Mouse (Mus musculus) hindbrain, embryonic 16.5 days (tissue): Measurements from ENCODE around the gene Bicra. TPM values are rescaled to one million over a fixed set of nuclear protein-coding genes. Genes with fewer than 3 reads are reported as not detected.

Experiments
- ATAC-seq: fragments of 200-750 bp; cut with Nextera tagmentation; 2 replicates; pipeline ENCODE4 v1.8.0; 2017; ENCODE audit warnings: moderate TSS enrichment, moderate library complexity
- H3K27ac ChIP-seq: fragments of 300-500 bp; sonication (generic); 2 replicates; pipeline ENCODE4 v1.5.1; 2014; ENCODE audit warnings: low read depth, mild to moderate bottlenecking, control low read depth, low read length, moderate library complexity
- H3K27me3 ChIP-seq: fragments of 300-500 bp; sonication (generic); replicated peaks from 2 replicates; pipeline ENCODE4 v1.6.1; 2014; ENCODE audit warnings: low read length; ENCODE audit not compliant: control insufficient read depth, insufficient read depth
- H3K36me3 ChIP-seq: fragments of 300-500 bp; sonication (generic); 2 replicates; pipeline ENCODE4 v1.6.1; 2014; ENCODE audit warnings: mild to moderate bottlenecking, low read length, moderate library complexity, mixed read lengths; ENCODE audit not compliant: control insufficient read depth, insufficient read depth
- H3K4me1 ChIP-seq: fragments of 300-500 bp; sonication (generic); 2 replicates; pipeline ENCODE4 v1.6.1; 2014; ENCODE audit warnings: low read depth, low read length; ENCODE audit not compliant: control insufficient read depth, insufficient read depth
- H3K4me2 ChIP-seq: fragments of 300-500 bp; sonication (generic); 2 replicates; pipeline ENCODE4 v1.6.1; 2014; ENCODE audit warnings: mild to moderate bottlenecking, low read length, control low read depth, moderate library complexity
- H3K4me3 ChIP-seq: fragments of 300-500 bp; sonication (generic); 2 replicates; pipeline ENCODE4 v1.5.1; 2014; ENCODE audit warnings: mild to moderate bottlenecking, low read length, control low read depth, moderate library complexity
- H3K9ac ChIP-seq: fragments of 300-500 bp; sonication (generic); 2 replicates; pipeline ENCODE4 v1.6.1; 2014; ENCODE audit warnings: low read depth, mild to moderate bottlenecking, control low read depth, low read length, moderate library complexity
- H3K9me3 ChIP-seq: fragments of 300-500 bp; sonication (generic); 2 replicates; pipeline ENCODE4 v1.6.1; 2014; ENCODE audit warnings: mild to moderate bottlenecking, low read length, moderate library complexity; ENCODE audit not compliant: control insufficient read depth
- WGBS: fragments of 180-500 bp; shearing (Covaris S2); extraction: QIAGEN DNeasy Blood & Tissue Kit; methylation state at CpG from one replicate; pipeline ENCODE4 v1.1.7; 2014; 5-methylcytosine and 5-hydroxymethylcytosine counted together
- polyA plus RNA-seq: library from polyadenylated mRNA; unstranded; fragments of >200 nt; fragmentation: Nextera tagmentation; extraction: Ambion mirVana; gene quantifications from 2 replicates; pipeline ENCODE4 v1.2.1, GENCODE M21; 2015

Gene Bicra
- polyA plus RNA-seq, 1 experiment from 2014 or later = 5.0 TPM

DNA sequence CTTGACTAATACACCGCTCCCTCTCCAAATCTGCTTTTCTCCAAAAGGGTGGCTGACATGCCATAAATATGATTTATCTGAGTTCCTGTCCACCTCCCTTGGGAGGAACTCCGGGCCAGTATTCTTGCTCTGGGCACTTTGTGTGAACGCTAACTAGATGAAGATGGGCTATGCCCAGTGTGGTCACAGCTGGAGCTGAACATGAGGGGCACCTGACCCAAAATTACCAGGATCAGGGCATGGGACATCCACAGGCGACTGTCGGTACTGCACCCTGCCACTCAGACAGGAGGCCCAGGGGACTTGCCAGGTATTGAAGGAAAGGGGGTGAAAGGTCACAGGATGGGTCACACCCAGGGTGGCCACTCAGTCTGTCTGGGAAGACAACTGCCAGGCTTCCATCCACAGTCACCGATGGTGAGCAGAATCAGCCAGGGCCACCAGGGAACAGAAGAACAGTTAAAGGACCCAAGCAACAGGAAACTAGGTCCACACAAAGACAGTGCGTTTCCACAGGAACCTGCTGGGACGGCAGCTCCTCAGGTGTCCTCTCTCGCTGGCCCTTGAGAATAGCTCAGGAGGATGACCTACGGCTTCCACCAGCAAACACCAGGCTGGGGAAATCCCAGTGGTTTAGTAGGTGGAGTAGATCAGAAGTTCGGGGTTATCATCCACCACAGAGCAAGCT is 35.0 kb downstream of the Bicra start:
- Histone ChIP-seq H3K9me3 (no peaks in the 10 kb centered on the region), H3K9ac (no peak overlapping the region), H3K4me3 (no peak overlapping the region), H3K27ac (no peak overlapping the region), H3K36me3 (no peaks in the 10 kb centered on the region), H3K4me1 (peaks cover 4% of the 10 kb centered on the region; the same call in 1 of the 2 replicates), H3K4me2 (no peak overlapping the region), H3K27me3 (no peaks in the 10 kb centered on the region)
- no peak for ATAC-seq
- WGBS = 80% methylated on average over 11 of the region's 11 CpGs

DNA sequence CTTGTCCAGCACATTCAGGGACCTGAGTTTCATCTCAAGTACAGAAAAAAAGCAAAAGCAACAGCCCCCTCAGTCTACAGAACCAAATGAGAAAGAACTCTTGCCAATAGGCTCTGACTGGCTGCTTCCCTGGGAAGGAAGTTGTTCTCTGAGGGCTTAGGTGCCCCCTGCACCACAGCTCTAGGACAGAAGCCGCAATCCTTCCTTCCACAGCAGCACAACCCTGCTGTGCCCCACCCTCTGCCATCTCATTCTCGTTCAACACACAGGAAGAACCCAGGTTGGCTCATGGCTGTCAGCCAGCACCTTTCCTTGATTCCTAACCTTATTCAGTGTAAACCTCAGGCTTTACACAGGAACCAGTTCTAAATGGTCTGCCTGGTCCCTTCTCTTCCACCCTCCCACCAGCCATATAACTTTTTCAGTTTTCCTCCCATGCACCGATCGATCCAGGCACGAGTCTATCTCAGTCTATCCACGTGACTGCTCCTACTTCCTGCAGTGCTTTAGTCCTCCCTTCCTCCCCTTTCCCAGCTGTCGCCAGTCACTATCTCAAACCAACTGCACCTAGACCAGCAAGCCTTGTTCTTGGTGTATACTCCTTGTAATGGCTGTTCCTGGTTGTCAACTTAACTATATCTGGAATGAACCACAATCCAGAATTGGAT is 36.2 kb downstream of the Bicra start:
- no peaks in the 10 kb centered on the region for H3K27me3 ChIP-seq
- H3K4me1 ChIP-seq = peaks cover 4% of the 10 kb centered on the region; the same call in 1 of the 2 replicates
- no peak overlapping the region for H3K4me2 ChIP-seq
- no peaks in the 10 kb centered on the region for H3K36me3 ChIP-seq
- H3K27ac ChIP-seq = no peak overlapping the region
- ATAC-seq = no peak
- no peaks in the 10 kb centered on the region for H3K9me3 ChIP-seq
- H3K9ac ChIP-seq = no peak overlapping the region
- no peak overlapping the region for H3K4me3 ChIP-seq
- WGBS = 86% methylated on average over 7 of the region's 7 CpGs

DNA sequence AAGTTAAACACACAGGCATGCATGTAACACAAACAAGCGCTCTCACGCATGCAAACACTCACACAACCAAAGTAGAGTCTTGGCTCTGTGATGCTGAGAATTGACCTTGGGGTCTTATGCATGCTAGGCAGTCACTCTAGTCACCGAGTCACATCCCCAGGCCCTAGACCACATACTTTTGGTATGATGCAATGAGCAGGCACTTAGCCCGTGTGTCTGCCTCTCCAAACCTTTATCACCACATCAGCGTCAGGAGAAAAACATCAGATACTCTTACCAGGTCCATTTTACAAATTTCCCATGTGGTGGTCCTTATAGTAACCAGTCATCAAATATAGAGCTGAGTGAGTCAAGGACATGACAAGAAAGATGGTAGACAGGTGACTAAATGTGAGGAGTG is 37.1 kb downstream of the Bicra start:
- H3K27me3 ChIP-seq = no peaks in the 10 kb centered on the region
- no peak for ATAC-seq
- H3K4me2 ChIP-seq = no peak overlapping the region
- H3K36me3 ChIP-seq = no peaks in the 10 kb centered on the region
- H3K4me1 ChIP-seq = peaks cover 4% of the 10 kb centered on the region; the same call in 1 of the 2 replicates
- no peak overlapping the region for H3K27ac ChIP-seq
- WGBS = 86% methylated on average over 5 of the region's 5 CpGs
- no peak overlapping the region for H3K9ac ChIP-seq
- H3K4me3 ChIP-seq = no peak overlapping the region
- no peaks in the 10 kb centered on the region for H3K9me3 ChIP-seq

DNA sequence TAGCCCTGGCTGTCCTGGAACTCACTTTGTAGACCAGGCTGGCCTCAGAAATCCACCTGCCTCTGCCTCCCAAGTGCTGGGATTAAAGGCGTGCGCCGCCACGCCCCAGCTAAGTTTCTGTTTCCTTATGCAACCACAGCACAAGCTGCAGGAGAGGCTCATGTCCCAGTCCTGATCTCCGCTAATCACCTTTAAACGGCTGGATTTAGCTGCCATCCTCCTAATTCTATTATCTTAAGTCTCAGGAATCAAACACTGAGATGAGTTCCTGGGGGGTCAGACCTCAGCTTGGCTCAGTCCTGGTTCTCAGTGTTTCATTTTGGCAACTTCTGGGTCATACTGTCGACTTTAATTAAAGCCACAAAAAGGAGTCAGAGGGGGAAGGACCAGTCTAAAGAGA is 38.1 kb downstream of the Bicra start:
- no peak overlapping the region for H3K9ac ChIP-seq
- no peak overlapping the region for H3K4me3 ChIP-seq
- H3K27ac ChIP-seq = no peak overlapping the region
- no peaks in the 10 kb centered on the region for H3K27me3 ChIP-seq
- WGBS = 91% methylated on average over 7 of the region's 7 CpGs
- ATAC-seq = no peak
- no peaks in the 10 kb centered on the region for H3K9me3 ChIP-seq
- H3K4me1 ChIP-seq = peaks cover 4% of the 10 kb centered on the region; the same call in 1 of the 2 replicates
- no peaks in the 10 kb centered on the region for H3K36me3 ChIP-seq
- no peak overlapping the region for H3K4me2 ChIP-seq

DNA sequence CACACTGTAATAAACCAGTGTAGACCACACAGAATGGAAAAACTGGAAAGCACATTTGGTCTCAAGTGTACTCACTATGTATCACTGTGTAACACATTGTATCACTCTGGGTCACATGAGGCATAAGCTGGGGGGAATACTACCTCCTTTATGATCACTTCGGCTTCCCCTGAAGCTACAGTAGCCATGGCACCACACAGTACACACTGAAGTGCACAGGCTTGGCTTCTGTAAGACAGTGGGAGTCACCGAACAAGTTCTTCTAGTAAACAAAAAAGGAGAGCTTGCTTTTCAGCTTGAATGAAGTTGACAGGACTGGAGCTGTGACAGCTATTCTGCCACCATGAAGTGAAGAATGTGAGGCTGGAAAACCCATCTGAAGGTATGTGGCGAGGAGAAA is 42.7 kb downstream of the Bicra start:
- Histone ChIP-seq H3K4me2 (no peak overlapping the region), H3K9me3 (no peaks in the 10 kb centered on the region), H3K4me3 (no peak overlapping the region), H3K27me3 (no peaks in the 10 kb centered on the region), H3K4me1 (peaks cover 1% of the 10 kb centered on the region; the same call in 1 of the 2 replicates), H3K36me3 (no peaks in the 10 kb centered on the region), H3K9ac (no peak overlapping the region), H3K27ac (no peak overlapping the region)
- no peak for ATAC-seq
- 74% methylated on average over 3 of the region's 3 CpGs for WGBS

DNA sequence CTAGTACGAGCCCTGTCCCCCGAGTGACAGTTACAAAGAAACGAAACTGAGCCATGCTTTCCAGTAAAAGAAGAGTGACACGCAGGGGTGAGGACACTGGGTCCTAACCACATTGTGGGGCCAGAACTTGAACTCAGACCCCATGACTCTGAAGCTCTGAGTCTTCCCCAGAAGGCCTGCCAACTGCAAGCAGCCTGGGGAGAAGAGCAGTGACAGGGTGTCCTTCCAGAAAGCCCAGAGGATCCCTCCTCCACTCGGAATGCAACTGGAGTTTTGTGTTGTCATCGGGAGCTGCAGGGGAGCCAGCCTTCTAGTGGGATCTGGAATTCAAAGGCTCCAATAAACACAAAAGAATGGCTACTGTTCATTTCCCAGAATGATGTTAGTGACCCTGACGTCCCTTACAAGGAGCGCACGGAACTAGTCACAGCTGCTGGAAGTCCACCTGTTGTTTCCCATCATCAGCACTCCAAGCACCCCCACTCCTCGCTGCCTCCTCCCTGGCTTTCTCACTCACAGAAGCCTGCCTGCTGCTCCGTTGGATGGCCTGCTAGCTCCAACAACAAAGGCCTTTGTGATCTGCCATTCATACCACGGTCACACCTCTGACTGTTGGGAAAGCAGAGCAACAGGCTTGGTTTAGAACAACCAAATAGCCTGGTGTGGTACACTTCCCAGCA is 43.4 kb downstream of the Bicra start:
- Histone ChIP-seq H3K4me3 (no peak overlapping the region), H3K36me3 (peaks cover under 1% of the 10 kb centered on the region; the same call in 1 of the 2 replicates), H3K27me3 (no peaks in the 10 kb centered on the region), H3K27ac (no peak overlapping the region), H3K4me2 (no peak overlapping the region), H3K9ac (no peak overlapping the region), H3K9me3 (no peaks in the 10 kb centered on the region), H3K4me1 (no peaks in the 10 kb centered on the region)
- ATAC-seq = 0 out of 2 replicates have a peak, but pooled peaks have one; percentile 13
- 42% methylated on average over 12 of the region's 12 CpGs for WGBS

DNA sequence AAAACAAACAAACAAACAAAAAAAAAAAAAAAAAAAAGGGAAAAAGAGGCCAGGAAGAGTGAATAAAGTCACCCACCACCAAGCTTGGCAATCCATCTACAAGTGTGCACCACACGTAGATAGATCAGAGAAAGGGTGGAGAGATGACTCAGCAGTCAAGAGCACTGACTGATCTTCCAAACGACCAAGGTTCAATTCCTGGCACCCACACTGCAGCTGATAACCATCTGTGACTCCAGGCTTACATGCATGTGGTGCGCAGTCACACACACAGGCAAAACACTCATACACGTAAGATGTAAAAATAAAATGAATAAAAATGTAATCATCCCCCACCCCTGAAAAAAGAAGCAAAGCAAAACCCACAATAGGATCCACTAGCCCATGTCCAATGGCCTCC is 44.7 kb downstream of the Bicra start:
- no peak for ATAC-seq
- H3K27ac ChIP-seq = no peak overlapping the region
- 81% methylated on average over 4 of the region's 4 CpGs for WGBS
- peaks cover 5% of the 10 kb centered on the region; the same call in 1 of the 2 replicates for H3K36me3 ChIP-seq
- no peak overlapping the region for H3K4me2 ChIP-seq
- H3K27me3 ChIP-seq = no peaks in the 10 kb centered on the region
- H3K9me3 ChIP-seq = no peaks in the 10 kb centered on the region
- no peak overlapping the region for H3K4me3 ChIP-seq
- no peaks in the 10 kb centered on the region for H3K4me1 ChIP-seq
- no peak overlapping the region for H3K9ac ChIP-seq

DNA sequence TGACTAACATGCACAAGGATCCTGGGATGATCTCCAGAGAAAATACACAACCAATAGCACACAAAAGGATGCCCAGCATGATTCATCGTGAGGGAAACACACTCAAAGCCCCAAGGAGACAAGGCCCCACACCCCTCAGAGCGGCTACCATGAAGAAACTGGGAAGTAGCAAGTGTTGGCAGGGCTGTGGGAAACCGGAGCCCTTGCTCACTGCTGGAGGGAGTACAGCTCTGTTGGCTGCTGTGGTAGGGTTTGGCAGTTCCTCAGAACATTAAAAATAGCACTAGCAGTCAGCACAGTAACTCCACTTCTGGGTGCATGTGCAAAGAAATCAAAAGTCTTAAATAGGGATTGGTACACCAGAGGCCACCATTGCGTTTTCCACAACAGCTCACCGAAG is 45.5 kb downstream of the Bicra start:
- Histone ChIP-seq H3K9ac (no peak overlapping the region), H3K4me2 (no peak overlapping the region), H3K36me3 (peaks cover 7% of the 10 kb centered on the region; the same call in 1 of the 2 replicates), H3K4me1 (no peaks in the 10 kb centered on the region), H3K27me3 (no peaks in the 10 kb centered on the region), H3K9me3 (no peaks in the 10 kb centered on the region), H3K4me3 (no peak overlapping the region), H3K27ac (no peak overlapping the region)
- ATAC-seq = no peak
- 72% methylated on average over 5 of the region's 5 CpGs for WGBS

DNA sequence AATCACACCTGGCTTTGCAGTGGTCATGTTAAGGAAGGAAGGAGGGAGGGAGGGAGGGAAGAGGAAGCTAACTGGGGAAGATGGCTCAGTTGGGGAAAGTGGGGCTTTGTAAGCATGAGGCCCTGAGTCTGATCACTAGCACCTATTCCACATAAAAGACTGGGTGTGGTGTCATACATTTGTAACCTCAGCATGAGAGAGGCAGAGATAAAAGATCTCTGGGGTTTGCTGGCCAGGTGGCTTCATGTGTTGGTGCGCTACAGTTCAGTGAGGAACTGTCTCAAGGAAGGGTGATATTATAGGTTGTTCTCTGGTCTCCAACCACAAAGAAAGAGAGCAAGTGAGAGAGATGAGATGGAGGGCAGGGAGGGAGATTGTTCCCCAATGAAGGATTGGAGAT is 46.0 kb downstream of the Bicra start:
- H3K4me2 ChIP-seq = no peak overlapping the region
- H3K9me3 ChIP-seq = no peaks in the 10 kb centered on the region
- ATAC-seq = no peak
- no peaks in the 10 kb centered on the region for H3K27me3 ChIP-seq
- peaks cover 10% of the 10 kb centered on the region; the same call in 1 of the 2 replicates for H3K36me3 ChIP-seq
- no peaks in the 10 kb centered on the region for H3K4me1 ChIP-seq
- H3K27ac ChIP-seq = no peak overlapping the region
- H3K9ac ChIP-seq = no peak overlapping the region
- 95% methylated on average over 1 of the region's 1 CpGs for WGBS
- no peak overlapping the region for H3K4me3 ChIP-seq
